Mouse (Mus musculus) limb, embryonic 14.5 days (tissue): ENCODE results near the gene Nipa1. TPM values are rescaled to one million over a fixed set of nuclear protein-coding genes. Genes with fewer than 3 reads are reported as not detected.

Experiments
- ATAC-seq: fragments of 200-750 bp; cut with Nextera tagmentation; 2 replicates; pipeline ENCODE4 v1.8.0; 2017; ENCODE audit warnings: low read depth, moderate number of reproducible peaks, moderate TSS enrichment; ENCODE audit not compliant: low FRiP score
- DNase-seq: peaks from one replicate; pipeline ENCODE4 v3.0.0-alpha.2; 2015; ENCODE audit warnings: low spot score
- H3K27ac ChIP-seq: fragments of 300-500 bp; sonication (generic); replicated peaks from 2 replicates; pipeline ENCODE4 v1.5.1; 2014; ENCODE audit warnings: low read depth, mild to moderate bottlenecking, low read length, moderate library complexity, mixed read lengths
- H3K27me3 ChIP-seq: fragments of 300-500 bp; sonication (generic); 2 replicates; pipeline ENCODE4 v1.6.1; 2014; ENCODE audit warnings: low read length, mixed read lengths; ENCODE audit not compliant: control insufficient read depth, insufficient read depth
- H3K36me3 ChIP-seq: fragments of 300-500 bp; sonication (generic); 2 replicates; pipeline ENCODE4 v1.6.1; 2014; ENCODE audit warnings: mild to moderate bottlenecking, low read length, moderate library complexity, mixed read lengths; ENCODE audit not compliant: control insufficient read depth, insufficient read depth
- H3K4me1 ChIP-seq: fragments of 300-500 bp; sonication (generic); 2 replicates; pipeline ENCODE4 v1.6.1; 2014; ENCODE audit warnings: antibody characterized with exemption, low read length, mixed read lengths; ENCODE audit not compliant: control insufficient read depth, insufficient read depth
- H3K4me2 ChIP-seq: fragments of 300-500 bp; sonication (generic); replicated peaks from 2 replicates; pipeline ENCODE4 v1.6.1; 2014; ENCODE audit warnings: low read depth, mild to moderate bottlenecking, low read length, moderate library complexity; ENCODE audit not compliant: severe bottlenecking
- H3K4me3 ChIP-seq: fragments of 300-500 bp; sonication (generic); replicated peaks from 2 replicates; pipeline ENCODE4 v1.5.1; 2014; ENCODE audit warnings: low read length
- H3K9ac ChIP-seq: fragments of 300-500 bp; sonication (generic); 2 replicates; pipeline ENCODE4 v1.6.1; 2014; ENCODE audit warnings: mild to moderate bottlenecking, low read depth, low read length, moderate library complexity; ENCODE audit not compliant: severe bottlenecking
- H3K9me3 ChIP-seq: fragments of 300-500 bp; sonication (generic); 2 replicates; pipeline ENCODE4 v1.6.1; 2016; ENCODE audit warnings: low read length; ENCODE audit not compliant: control insufficient read depth
- POLR2A ChIP-seq: fragments of 200-500 bp; IDR thresholded peaks from 2 replicates; pipeline ENCODE4 v1.8.0; 2012; ENCODE audit warnings: inconsistent platforms, mild to moderate bottlenecking, moderate library complexity, borderline replicate concordance; ENCODE audit not compliant: insufficient read depth, insufficient read length; ENCODE audit errors: extremely low read depth
- WGBS: fragments of 180-500 bp; shearing (Covaris S2); extraction: QIAGEN DNeasy Blood & Tissue Kit; methylation state at CpG from one replicate; pipeline ENCODE4 v1.1.7; 2014; 5-methylcytosine and 5-hydroxymethylcytosine counted together
- polyA plus RNA-seq, 2 experiments: library from polyadenylated mRNA; depleted of rRNA in 1 of 2; stranded (reverse) in 1 of 2; unstranded in 1 of 2; fragments of >200 nt; fragmentation: Nextera tagmentation in 1 of 2; extraction: Ambion mirVana in 1 of 2; gene quantifications; 2 replicates each; pipeline versions ENCODE4 v1.2.1 to v1.2.3; 2012 to 2014

The Nipa1 gene
- polyA plus RNA-seq, 2 experiments = 7.1 to 7.3 TPM

- no peak overlapping the region for H3K9ac ChIP-seq
- H3K27ac ChIP-seq = no peak overlapping the region
- no peaks in the 10 kb centered on the region for H3K27me3 ChIP-seq
- DNase-seq (no peak), ATAC-seq (no peak)
- 98% methylated on average over 2 of the region's 2 CpGs for WGBS
- no peak overlapping the region for H3K4me2 ChIP-seq
- no peaks in the 10 kb centered on the region for H3K4me1 ChIP-seq
- no peak for TF ChIP-seq POLR2A
- H3K36me3 ChIP-seq = peaks cover 25% of the 10 kb centered on the region
- H3K9me3 ChIP-seq = no peaks in the 10 kb centered on the region
- no peak overlapping the region for H3K4me3 ChIP-seq
Measured at GRCm38 (mm10) chr7:55935025-55935424, 84.7 kb downstream of the Nipa1 start.

GRCm38 (mm10) chr7:55928649-55929048, 91.1 kb downstream of the Nipa1 start:
- no peak for ATAC-seq

More at GRCm38 (mm10) chr7:55928649-55929048, 91.1 kb downstream of the Nipa1 start:
- H3K27me3 ChIP-seq = no peaks in the 10 kb centered on the region
- peaks cover 62% of the 10 kb centered on the region for H3K36me3 ChIP-seq
- 83% methylated on average over 2 of the region's 2 CpGs for WGBS
- no peaks in the 10 kb centered on the region for H3K9me3 ChIP-seq
- H3K4me1 ChIP-seq = no peaks in the 10 kb centered on the region
- DNase-seq = no peak
- no peak overlapping the region for H3K4me2 ChIP-seq
- H3K4me3 ChIP-seq = no peak overlapping the region
- TF ChIP-seq POLR2A = no peak
- no peak overlapping the region for H3K9ac ChIP-seq
- no peak overlapping the region for H3K27ac ChIP-seq

Other genes with a start within 250 kb of the Nipa1 start
- 22.0 and 26.4 TPM in 2 replicates for gene Tubgcp5, start 225.8 kb downstream of the Nipa1 start, polyA plus RNA-seq (2012; rRNA removed)
- gene Tubgcp5, start 225.8 kb downstream of the Nipa1 start, polyA plus RNA-seq (2014; fragmentation: Nextera tagmentation; extraction: Ambion mirVana) = 33.1 and 34.0 TPM in 2 replicates
- gene Cyfip1, start 178.2 kb downstream of the Nipa1 start, polyA plus RNA-seq (2012; rRNA removed) = 53.2 and 55.6 TPM in 2 replicates
- 115 and 127 TPM in 2 replicates for gene Cyfip1, start 178.2 kb downstream of the Nipa1 start, polyA plus RNA-seq (2014; fragmentation: Nextera tagmentation; extraction: Ambion mirVana)
- gene Nipa2, start 57.5 kb downstream of the Nipa1 start, polyA plus RNA-seq (2012; rRNA removed) = 24.4 and 25.3 TPM in 2 replicates
- gene Nipa2, start 57.5 kb downstream of the Nipa1 start, polyA plus RNA-seq (2014; fragmentation: Nextera tagmentation; extraction: Ambion mirVana) = 44.2 and 50.0 TPM in 2 replicates
- 15.9 and 24.5 TPM in 2 replicates for gene Herc2, start 30.2 kb upstream of the Nipa1 start, polyA plus RNA-seq (2012; rRNA removed)
- gene Herc2, start 30.2 kb upstream of the Nipa1 start, polyA plus RNA-seq (2014; fragmentation: Nextera tagmentation; extraction: Ambion mirVana) = 28.3 and 30.6 TPM in 2 replicates
- 0.04 TPM in 1 of 2 replicates, not detected in the other for gene Oca2, start 219.8 kb upstream of the Nipa1 start, polyA plus RNA-seq (2012; rRNA removed)
- not detected in 2 replicates for gene Oca2, start 219.8 kb upstream of the Nipa1 start, polyA plus RNA-seq (2014; fragmentation: Nextera tagmentation; extraction: Ambion mirVana)